Mouse (Mus musculus): ENCODE results near the gene Pnkp.

DNA sequence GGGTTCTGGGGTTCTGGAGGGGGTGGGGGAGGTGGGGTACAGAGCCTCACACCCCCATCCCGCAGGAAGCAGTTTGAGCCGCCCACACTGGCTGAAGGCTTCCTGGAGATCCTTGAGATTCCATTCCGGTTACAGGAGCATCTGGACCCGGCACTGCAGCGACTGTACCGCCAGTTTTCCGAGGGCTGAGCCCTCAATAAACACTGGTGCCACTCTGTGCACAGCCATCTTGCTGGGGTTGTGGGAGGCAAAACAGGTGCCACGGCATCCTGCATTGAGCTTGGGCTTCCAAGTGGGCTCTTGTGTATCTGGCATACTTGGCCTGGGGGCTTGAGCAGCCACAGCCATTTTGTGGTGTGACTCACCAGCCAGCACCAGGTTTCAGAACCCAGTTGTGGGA, 5.5 kb downstream of the Pnkp start:
- TF ChIP-seq CTCF (IDR thresholded peaks at IDR 0.05; ENCODE audit: low read depth) = no peak
- TF ChIP-seq EP300 (IDR thresholded peaks at IDR 0.05; ENCODE audit: low read depth) = no peak

Data from liver, embryonic 14.5 days (tissue).